Mouse (Mus musculus) MEL (cell line): ENCODE measurements around the gene Pbx3. TPM values are rescaled to one million over a fixed set of nuclear protein-coding genes. Genes with fewer than 3 reads are reported as not detected.
A peak's percentile ranks its signal among the peaks of the same experiment; 100 is the strongest.

Experiments used
- DNase-seq: peaks from one replicate; pipeline ENCODE4 v3.0.0; 2011; ENCODE audit warnings: low read depth, low spot score
- H3K27ac ChIP-seq: 2 replicates; pipeline ENCODE4 v1.5.1; 2012; ENCODE audit warnings: low read depth, mild to moderate bottlenecking, control low read depth, low read length, moderate library complexity; ENCODE audit not compliant: control insufficient read depth
- H3K27me3 ChIP-seq, 2 experiments: fragments of 150-350 bp in 1 of 2; sonication (generic) in 1 of 2; 2 replicates each; pipeline ENCODE4 v1.6.1; 2012; ENCODE audit warnings: low read length in 2 of 2, mild to moderate bottlenecking in 2 of 2, improper control_type of control experiment in 1 of 2, moderate library complexity in 1 of 2; ENCODE audit not compliant: insufficient read depth in 2 of 2, control insufficient read depth in 1 of 2
- H3K36me3 ChIP-seq, 2 experiments: 2 replicates each; pipeline ENCODE4 v1.6.1; 2012 to 2014; ENCODE audit warnings: low read length in 2 of 2, improper control_type of control experiment in 1 of 2, inconsistent platforms in 1 of 2, mild to moderate bottlenecking in 1 of 2; ENCODE audit not compliant: insufficient read depth in 2 of 2, control insufficient read depth in 1 of 2
- H3K4me1 ChIP-seq, 2 experiments: fragments of 150-350 bp in 1 of 2; sonication (generic) in 1 of 2; 2 replicates each; pipeline ENCODE4 v1.6.1; 2012; ENCODE audit warnings: low read length in 2 of 2, improper control_type of control experiment in 1 of 2, mild to moderate bottlenecking in 1 of 2; ENCODE audit not compliant: insufficient read depth in 2 of 2, control insufficient read depth in 1 of 2
- H3K4me3 ChIP-seq, 2 experiments: fragments of 150-350 bp in 1 of 2; sonication (generic) in 1 of 2; 2 replicates each; pipeline ENCODE4 v1.5.1; 2012; ENCODE audit warnings: low read depth in 2 of 2, low read length in 2 of 2, mild to moderate bottlenecking in 2 of 2, moderate library complexity in 2 of 2, control low read depth in 1 of 2, improper control_type of control experiment in 1 of 2; ENCODE audit not compliant: control insufficient read depth in 1 of 2, insufficient read depth in 1 of 2
- H3K79me2 ChIP-seq: 2 replicates; pipeline ENCODE4 v1.6.1; 2012; ENCODE audit warnings: mild to moderate bottlenecking, low read length, moderate library complexity; ENCODE audit not compliant: control insufficient read depth, poor library complexity, insufficient read depth
- H3K9ac ChIP-seq: 2 replicates; pipeline ENCODE4 v1.6.1; 2012; ENCODE audit warnings: low read depth, mild to moderate bottlenecking, control low read depth, low read length, moderate library complexity; ENCODE audit not compliant: control insufficient read depth, poor library complexity, severe bottlenecking
- H3K9me3 ChIP-seq: fragments of 150-350 bp; sonication (generic); replicated peaks from 2 replicates; pipeline ENCODE4 v1.6.1; 2012; ENCODE audit warnings: mild to moderate bottlenecking, low read length, improper control_type of control experiment, moderate library complexity; ENCODE audit not compliant: insufficient read depth
- CHD1 ChIP-seq: IDR thresholded peaks from 2 replicates; pipeline ENCODE4 v1.6.1; 2012; ENCODE audit warnings: low read depth, mild to moderate bottlenecking, inconsistent platforms, low read length, improper control_type of control experiment
- E2F4 ChIP-seq: IDR thresholded peaks from 2 replicates; pipeline ENCODE4 v1.6.1; 2011; ENCODE audit warnings: low read depth, low read length, improper control_type of control experiment, borderline replicate concordance
- EP300 ChIP-seq, 2 experiments: IDR thresholded peaks; 2 replicates each; pipeline ENCODE4 v1.6.1; 2011; ENCODE audit warnings: improper control_type of control experiment in 2 of 2, low read length in 2 of 2, low read depth in 1 of 2, mild to moderate bottlenecking in 1 of 2
- ETS1 ChIP-seq: IDR thresholded peaks from 2 replicates; pipeline ENCODE4 v1.6.1; 2012; ENCODE audit warnings: low read depth, mild to moderate bottlenecking, inconsistent platforms, low read length, improper control_type of control experiment, moderate library complexity
- GABPA ChIP-seq: IDR thresholded peaks from 2 replicates; pipeline ENCODE4 v1.6.1; 2012; ENCODE audit warnings: low read depth, mild to moderate bottlenecking, inconsistent platforms, low read length, improper control_type of control experiment, moderate library complexity
- HCFC1 ChIP-seq: IDR thresholded peaks from 2 replicates; pipeline ENCODE4 v1.6.1; 2012; ENCODE audit warnings: low read depth, mild to moderate bottlenecking, inconsistent platforms, low read length, improper control_type of control experiment, moderate library complexity
- JUND ChIP-seq: IDR thresholded peaks from 2 replicates; pipeline ENCODE4 v1.6.1; 2011; ENCODE audit warnings: low read depth, mild to moderate bottlenecking, improper control_type of control experiment, low read length
- MAFK ChIP-seq: IDR thresholded peaks from 2 replicates; pipeline ENCODE4 v1.6.1; 2011; ENCODE audit warnings: low read depth, mild to moderate bottlenecking, low read length, improper control_type of control experiment, borderline replicate concordance
- MAZ ChIP-seq: IDR thresholded peaks from 2 replicates; pipeline ENCODE4 v1.6.1; 2012; ENCODE audit warnings: low read depth, mild to moderate bottlenecking, inconsistent platforms, low read length, improper control_type of control experiment
- MEF2A ChIP-seq: IDR thresholded peaks from 2 replicates; pipeline ENCODE4 v1.6.1; 2014; ENCODE audit warnings: low read depth, mild to moderate bottlenecking, inconsistent platforms, low read length, improper control_type of control experiment; ENCODE audit not compliant: poor library complexity, insufficient replicate concordance, severe bottlenecking; ENCODE audit errors: extremely low read depth
- MXI1 ChIP-seq: IDR thresholded peaks from 2 replicates; pipeline ENCODE4 v1.6.1; 2011; ENCODE audit warnings: mild to moderate bottlenecking, low read depth, low read length, improper control_type of control experiment
- MYB ChIP-seq: IDR thresholded peaks from 2 replicates; pipeline ENCODE4 v1.6.1; 2011; ENCODE audit warnings: mild to moderate bottlenecking, low read depth, low read length, improper control_type of control experiment
- MYC ChIP-seq: IDR thresholded peaks from 2 replicates; pipeline ENCODE4 v1.6.1; 2011; ENCODE audit warnings: low read depth, mild to moderate bottlenecking, low read length, improper control_type of control experiment, moderate library complexity
- NRF1 ChIP-seq: IDR thresholded peaks from 2 replicates; pipeline ENCODE4 v1.6.1; 2014; ENCODE audit warnings: low read depth, mild to moderate bottlenecking, inconsistent platforms, low read length, improper control_type of control experiment, moderate library complexity; ENCODE audit not compliant: poor library complexity, insufficient read depth, severe bottlenecking
- POLR2A ChIP-seq, 2 experiments: IDR thresholded peaks; 2 replicates each; pipeline ENCODE4 v1.6.1; 2011 to 2012; ENCODE audit warnings: low read length in 2 of 2, mild to moderate bottlenecking in 2 of 2, control low read depth in 1 of 2, improper control_type of control experiment in 1 of 2, low read depth in 1 of 2, moderate library complexity in 1 of 2; ENCODE audit not compliant: control insufficient read depth in 1 of 2, insufficient read depth in 1 of 2, poor library complexity in 1 of 2
- POLR2AphosphoS2 ChIP-seq: IDR thresholded peaks from 2 replicates; pipeline ENCODE4 v1.6.1; 2011; ENCODE audit warnings: low read length, improper control_type of control experiment
- POLR2AphosphoS5 ChIP-seq: IDR thresholded peaks from 2 replicates; pipeline ENCODE4 v1.6.1; 2012; ENCODE audit warnings: low read depth, borderline replicate concordance, mild to moderate bottlenecking, inconsistent platforms, low read length, moderate library complexity, mixed read lengths
- RAD21 ChIP-seq: IDR thresholded peaks from 2 replicates; pipeline ENCODE4 v1.6.1; 2011; ENCODE audit warnings: mild to moderate bottlenecking, low read depth, low read length, improper control_type of control experiment
- TAL1 ChIP-seq: IDR thresholded peaks from 2 replicates; pipeline ENCODE4 v1.6.1; 2012; ENCODE audit warnings: mild to moderate bottlenecking, inconsistent platforms, low read length, moderate library complexity, mixed read lengths
- TBP ChIP-seq: IDR thresholded peaks from 2 replicates; pipeline ENCODE4 v1.8.0; 2011; ENCODE audit warnings: low read depth, low read length, improper control_type of control experiment
- UBTF ChIP-seq: IDR thresholded peaks from 2 replicates; pipeline ENCODE4 v1.6.1; 2012; ENCODE audit warnings: low read depth, mild to moderate bottlenecking, inconsistent platforms, low read length, improper control_type of control experiment, moderate library complexity, borderline replicate concordance; ENCODE audit not compliant: insufficient read depth
- USF1 ChIP-seq: IDR thresholded peaks from 2 replicates; pipeline ENCODE4 v1.6.1; 2014; ENCODE audit warnings: low read depth, mild to moderate bottlenecking, inconsistent platforms, low read length, improper control_type of control experiment, moderate library complexity
- USF2 ChIP-seq, 2 experiments: IDR thresholded peaks; 2 replicates each; pipeline ENCODE4 v1.6.1; 2011 to 2012; ENCODE audit warnings: improper control_type of control experiment in 2 of 2, low read length in 2 of 2, borderline replicate concordance in 1 of 2, inconsistent platforms in 1 of 2, low read depth in 1 of 2, mild to moderate bottlenecking in 1 of 2; ENCODE audit not compliant: insufficient read depth in 1 of 2
- ZMIZ1 ChIP-seq: IDR thresholded peaks from 2 replicates; pipeline ENCODE4 v1.6.1; 2012; ENCODE audit warnings: low read depth, mild to moderate bottlenecking, inconsistent platforms, low read length, improper control_type of control experiment, moderate library complexity
- polyA plus RNA-seq, 2 experiments: library from polyadenylated mRNA; stranded (reverse) in 1 of 2; unstranded in 1 of 2; fragments of >175 nt in 1 of 2; fragments of >200 nt in 1 of 2; gene quantifications; 2 replicates each; pipeline versions ENCODE4 v1.2.1 to v1.2.4; 2012; ENCODE audit warnings: low replicate concordance in 2 of 2, low read depth in 1 of 2; ENCODE audit not compliant: insufficient read length in 2 of 2, insufficient read depth in 1 of 2, missing spikeins in 1 of 2
- total RNA-seq: library from RNA; depleted of rRNA; stranded (reverse); fragments of 300-350 nt; gene quantifications from 2 replicates; pipeline ENCODE4 v1.2.3, GENCODE M21; 2012

The Pbx3 gene
- total and polyA plus RNA-seq, 3 experiments: 10.1 to 22.4 TPM; not detected in 1

- no peak overlapping the region for H3K9ac ChIP-seq
- TF ChIP-seq MXI1 (no peak), ETS1 (no peak), GABPA (no peak), EP300 (IDR thresholded peaks at IDR 0.05; ENCODE audit: low read depth in 1 of 2, low read length in 2 of 2) (no peak), HCFC1 (no peak), USF1 (no peak)
- TF ChIP-seq, all 39 proteins: peak for 0
- Histone ChIP-seq H3K79me2 (peaks cover 4% of the 10 kb centered on the region), H3K9me3 (no peaks in the 10 kb centered on the region), H3K36me3 (peaks cover 0 to 20% of the 10 kb centered on the region in 2 experiments; a peak in 2 of 4 replicates), H3K4me3 (no peak overlapping the region), H3K27me3 (no peaks in the 10 kb centered on the region), H3K27ac (no peak overlapping the region), H3K4me1 (peaks cover 2 to 16% of the 10 kb centered on the region in 2 experiments; a peak in 3 of 4 replicates)
- peak; percentile 54 for DNase-seq
These were observed 17.1 kb downstream of the Pbx3 start for GRCm38 (mm10) chr2:34355801-34356211.

GRCm38 (mm10) chr2:34352006-34352405, 20.9 kb downstream of the Pbx3 start:
- Histone ChIP-seq H3K9me3 (no peaks in the 10 kb centered on the region), H3K27me3 (no peaks in the 10 kb centered on the region), H3K27ac (no peak overlapping the region), H3K4me1 (no peaks in the 10 kb centered on the region; a peak in 1 of 4 replicates), H3K36me3 (peaks cover 0 to 4% of the 10 kb centered on the region in 2 experiments; a peak in 3 of 4 replicates), H3K9ac (no peak overlapping the region), H3K4me3 (no peak overlapping the region), H3K79me2 (peaks cover 4% of the 10 kb centered on the region; the same call in 1 of the 2 replicates)
- TF ChIP-seq MAFK: peak; percentile 27; the same call in 1 of the 2 replicates
- TF ChIP-seq MEF2A: no peak
- TF ChIP-seq MYB: no peak
- no peak for DNase-seq

- H3K9me3 ChIP-seq: no peaks in the 10 kb centered on the region
- no peak overlapping the region for H3K9ac ChIP-seq
- H3K36me3 ChIP-seq: peaks cover 0 to 2% of the 10 kb centered on the region in 2 experiments; a peak in 3 of 4 replicates
- DNase-seq: no peak
- no peak overlapping the region for H3K4me3 ChIP-seq
- H3K79me2 ChIP-seq: peaks cover 4% of the 10 kb centered on the region; the same call in 1 of the 2 replicates
- TF ChIP-seq UBTF (no peak), MYB (no peak), POLR2AphosphoS2 (no peak), MYC (no peak), POLR2A (IDR thresholded peaks at IDR 0.05; ENCODE audit: control insufficient read depth in 1 of 2, insufficient read depth in 1 of 2, low read depth in 1 of 2, low read length in 2 of 2, poor library complexity in 1 of 2) (no peak), ZMIZ1 (no peak), TAL1 (no peak), RAD21 (no peak), MAZ (no peak), POLR2AphosphoS5 (no peak), CHD1 (no peak), USF2 (IDR thresholded peaks at IDR 0.05; ENCODE audit: borderline replicate concordance in 1 of 2, insufficient read depth in 1 of 2, low read depth in 1 of 2, low read length in 2 of 2) (no peak), TBP (no peak), EP300 (IDR thresholded peaks at IDR 0.05; ENCODE audit: low read depth in 1 of 2, low read length in 2 of 2) (no peak), E2F4 (no peak), JUND (no peak), NRF1 (no peak), MEF2A (no peak)
- H3K27ac ChIP-seq: no peak overlapping the region
- H3K4me1 ChIP-seq: no peaks in the 10 kb centered on the region; a peak in 1 of 4 replicates
- H3K27me3 ChIP-seq: no peaks in the 10 kb centered on the region
These were observed 25.8 kb downstream of the Pbx3 start for GRCm38 (mm10) chr2:34347096-34347495.
